Mouse (Mus musculus): Measurements from ENCODE around the gene Mesd.

Mesd gene

DNA sequence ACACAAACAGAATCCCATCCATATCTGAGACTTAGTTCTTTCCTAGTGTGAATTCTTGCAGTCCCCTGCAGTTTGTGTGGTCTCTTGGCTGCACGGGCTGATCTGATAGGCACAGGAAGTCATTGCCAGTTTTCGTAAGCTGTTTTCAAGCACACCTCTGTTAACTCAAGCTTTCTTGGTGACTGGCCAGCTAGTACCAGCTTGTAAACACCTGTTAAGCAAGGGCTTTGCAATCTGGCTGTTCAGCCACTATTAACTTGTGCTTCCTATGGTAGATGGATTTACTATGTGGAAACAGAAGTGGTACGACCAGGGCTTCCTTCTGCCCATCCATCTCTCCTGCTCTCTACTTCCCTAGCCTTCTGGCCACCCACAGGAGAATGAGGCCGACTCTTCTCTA lies 36.0 kb downstream of the Mesd start:
- no peak for DNase-seq

DNA sequence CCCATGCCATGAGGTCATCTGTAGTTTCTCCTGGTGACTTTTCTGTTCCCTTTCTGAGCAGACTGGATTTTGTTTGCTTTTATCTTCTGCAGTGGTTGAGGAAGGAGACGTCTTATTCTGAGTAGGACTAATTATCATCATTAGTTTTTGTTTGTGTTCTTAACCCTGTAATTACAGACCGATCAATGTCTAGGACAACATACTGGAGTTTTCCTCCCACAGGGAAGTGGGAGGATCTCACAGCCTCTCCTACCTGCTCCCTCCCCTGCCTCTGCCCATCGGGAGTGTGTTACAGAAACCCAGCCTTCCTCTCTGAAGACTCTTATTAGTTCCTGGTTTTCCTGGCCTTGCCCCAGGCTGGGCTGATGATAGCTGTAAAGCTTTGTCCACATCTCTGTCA lies 37.4 kb downstream of the Mesd start:
- DNase-seq, result no peak

DNA sequence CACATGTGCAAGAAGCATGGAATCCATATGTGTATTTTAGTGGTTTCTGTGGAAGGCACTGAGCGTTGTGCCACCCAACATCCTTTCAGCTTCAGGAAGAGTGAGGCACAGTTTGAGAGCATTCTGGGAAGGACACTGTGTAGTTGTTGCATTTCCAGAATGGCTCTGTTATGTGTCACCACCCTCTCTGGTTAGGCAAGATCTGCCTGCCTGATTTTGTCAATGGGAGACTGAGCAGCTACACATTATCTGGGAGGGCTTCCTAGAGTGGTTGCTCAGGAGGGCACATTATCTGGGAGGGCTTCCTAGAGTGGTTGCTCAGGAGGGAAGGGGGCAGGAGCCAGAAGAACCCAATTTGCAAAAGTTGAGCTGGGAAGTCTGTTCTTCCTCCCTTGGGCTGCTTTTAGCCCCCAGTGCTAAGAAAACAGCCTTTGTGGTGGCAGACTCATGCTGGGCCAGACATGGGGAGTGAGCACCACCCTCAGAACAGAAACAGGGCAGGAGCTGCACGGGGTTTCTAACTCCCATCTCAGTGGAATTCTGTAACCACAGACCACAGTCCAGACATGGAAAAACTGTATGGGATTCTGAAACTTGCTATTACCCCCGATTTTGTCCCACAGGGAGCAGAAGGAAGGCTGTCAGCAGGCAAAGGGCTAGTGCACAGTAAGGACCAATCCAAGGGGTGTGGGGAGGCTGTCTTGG lies 54.9 kb downstream of the Mesd start:
- no peak for DNase-seq

DNA sequence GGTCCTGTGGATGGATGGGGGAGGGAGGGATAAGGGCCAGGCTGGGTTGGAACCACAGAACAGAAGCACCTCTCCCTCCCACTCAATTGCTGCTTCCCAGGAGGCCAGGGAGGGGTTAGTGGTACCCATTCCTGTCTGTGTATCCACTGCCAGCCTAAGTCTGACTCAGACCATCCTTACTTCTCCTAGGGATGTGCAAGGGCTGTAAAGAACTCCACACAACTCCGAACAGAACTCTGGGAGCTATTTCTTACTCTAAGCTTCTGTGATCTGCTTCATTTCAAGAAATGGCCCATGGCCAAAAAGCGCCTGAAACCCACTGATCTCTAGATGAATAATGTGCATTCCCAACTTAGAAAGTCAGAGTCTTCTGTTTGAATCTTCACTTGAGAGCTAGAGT lies 55.9 kb downstream of the Mesd start:
- DNase-seq, result no peak

DNA sequence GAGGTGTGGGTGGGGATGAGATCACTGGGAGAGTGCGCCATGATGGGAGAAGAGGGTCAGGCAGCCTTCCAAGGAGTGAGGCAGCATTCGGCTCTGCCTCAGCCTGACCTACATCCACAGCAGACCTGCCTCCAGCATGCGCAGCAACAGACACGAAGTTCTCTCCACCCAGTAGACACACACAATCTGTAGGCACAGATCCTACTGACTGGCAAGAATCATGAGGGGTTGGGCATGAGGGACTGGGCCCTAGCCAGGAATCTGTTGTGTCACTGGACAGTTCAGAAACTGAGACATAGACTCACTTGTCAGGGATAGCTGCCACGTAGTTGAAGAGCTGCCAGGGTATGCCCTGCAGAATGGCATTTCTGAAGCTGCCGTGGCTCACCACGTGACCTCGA lies 57.4 kb downstream of the Mesd start:
- DNase-seq, result peak; percentile 54

DNA sequence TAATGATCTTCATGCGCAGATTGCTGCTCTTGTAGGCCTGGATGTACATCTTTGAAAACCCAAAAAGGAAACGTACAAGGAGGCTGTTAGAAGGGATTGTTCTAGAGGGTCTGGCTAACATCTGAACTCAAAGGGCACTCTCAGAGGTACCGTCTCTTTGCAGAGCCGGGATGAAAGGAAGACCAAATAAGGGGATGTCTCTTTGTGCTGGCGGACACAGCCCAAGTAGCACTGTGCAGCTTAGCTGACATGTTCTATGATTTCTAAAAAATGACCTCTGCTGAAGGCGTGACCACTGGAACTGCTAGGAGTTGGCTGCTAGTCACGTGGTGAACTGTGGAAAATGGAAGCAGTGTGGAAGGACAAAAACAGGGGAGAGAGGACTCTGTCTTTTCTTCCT lies 64.5 kb downstream of the Mesd start:
- no peak for DNase-seq

DNA sequence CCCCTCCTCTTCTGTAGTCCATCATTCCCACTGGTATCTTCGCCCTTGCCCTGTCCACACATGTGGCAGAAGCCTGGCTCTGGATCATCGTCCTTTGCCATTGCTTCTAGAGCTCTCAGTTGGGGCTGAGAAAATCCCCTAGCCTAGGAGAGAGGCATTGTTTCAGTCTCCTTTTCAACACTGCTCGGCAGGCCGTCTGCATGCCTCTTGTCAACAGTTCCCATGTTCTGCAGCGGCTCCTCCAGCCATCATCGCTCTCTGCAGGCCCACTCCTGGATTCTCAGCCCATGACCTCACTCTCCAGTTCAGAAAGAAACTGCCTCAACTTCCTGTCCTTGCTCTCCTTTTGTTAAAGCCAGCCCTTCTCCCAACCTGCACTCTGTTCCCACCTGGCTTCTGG lies 65.4 kb downstream of the Mesd start:
- no peak for DNase-seq
